Mouse (Mus musculus): ENCODE data around the gene Stk25.

The Stk25 gene

GRCm38 (mm10) chr1:93607090-93608083, 51.1 kb downstream of the Stk25 start:
- DNase-seq, result no peak

DNA sequence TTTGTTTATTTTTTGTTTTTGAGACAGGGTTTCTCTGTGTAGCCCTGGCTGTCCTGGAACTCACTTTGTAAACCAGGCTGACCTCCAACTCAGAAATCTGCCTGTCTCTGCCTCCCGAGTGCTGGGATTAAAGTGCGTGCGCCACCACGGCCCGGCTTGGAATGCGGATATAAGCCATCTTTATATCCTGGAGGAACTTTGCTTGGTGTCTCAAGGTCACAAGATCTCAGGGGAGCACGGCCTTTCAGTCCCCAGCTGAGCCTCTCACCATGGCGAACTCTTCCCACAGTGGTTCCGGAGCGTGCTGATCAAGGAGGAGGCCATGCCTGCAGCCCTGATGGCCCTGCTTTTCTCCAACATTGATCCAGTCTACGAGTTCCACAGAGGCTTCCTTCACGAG, 54.5 kb downstream of the Stk25 start:
- DNase-seq, result no peak

DNA sequence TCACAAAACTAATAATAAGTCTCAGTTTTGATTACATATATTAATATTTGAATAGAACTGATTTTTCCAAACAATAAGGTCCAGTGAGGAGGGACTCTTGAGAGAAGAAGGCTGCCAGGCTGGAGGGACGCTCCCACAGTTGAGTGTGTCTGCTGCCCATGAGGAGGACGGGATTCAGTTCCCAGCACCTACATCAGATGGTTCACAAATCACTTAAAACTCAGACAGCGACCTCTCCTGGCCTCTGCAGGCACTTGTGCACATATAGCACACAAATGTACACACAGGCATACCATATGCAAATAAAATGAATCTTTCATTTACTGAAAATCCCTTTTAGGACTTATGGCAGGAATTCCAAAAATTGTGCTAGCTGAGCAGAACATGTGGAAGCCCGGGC, 55.5 kb downstream of the Stk25 start:
- DNase-seq, result no peak

DNA sequence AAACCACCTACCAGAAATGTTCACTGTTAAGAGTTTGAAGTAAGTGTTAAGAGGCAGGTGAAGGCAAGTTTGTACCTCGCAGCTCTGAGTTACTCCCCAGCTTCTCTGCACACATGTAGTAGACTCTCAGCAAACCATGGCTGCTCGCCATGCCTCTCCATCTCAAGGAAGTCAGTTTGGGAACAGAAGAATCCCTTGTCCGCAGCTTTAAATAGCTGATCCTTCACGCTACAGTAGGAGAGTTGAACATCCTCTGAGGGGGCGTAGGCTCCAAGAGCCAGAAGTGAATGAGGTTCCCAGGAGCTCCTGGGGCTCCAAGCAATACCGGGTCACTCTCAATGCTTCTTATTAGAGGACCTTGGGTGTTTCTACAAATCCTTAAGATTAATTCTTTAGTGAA, 62.5 kb downstream of the Stk25 start:
- no peak for DNase-seq

DNA sequence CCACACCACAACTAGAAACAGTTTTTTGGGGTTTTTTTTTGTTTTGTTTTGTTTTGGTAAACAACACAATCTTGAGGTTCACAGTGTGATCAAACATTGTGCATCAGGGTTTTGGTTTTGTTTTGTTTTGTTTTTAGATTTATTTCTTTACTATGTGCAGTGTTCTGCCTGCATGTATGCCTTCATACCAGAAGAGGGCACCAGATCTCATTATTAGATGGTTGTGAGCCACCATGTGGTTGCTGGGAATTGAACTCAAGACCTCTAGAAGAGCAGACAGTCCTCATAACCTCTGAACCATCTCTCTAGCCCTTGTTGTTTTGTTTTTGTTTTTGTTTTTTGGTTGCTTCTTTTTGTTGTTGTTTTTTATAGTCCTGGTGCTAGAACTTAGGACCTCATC, 64.5 kb downstream of the Stk25 start:
- no peak for DNase-seq

DNA sequence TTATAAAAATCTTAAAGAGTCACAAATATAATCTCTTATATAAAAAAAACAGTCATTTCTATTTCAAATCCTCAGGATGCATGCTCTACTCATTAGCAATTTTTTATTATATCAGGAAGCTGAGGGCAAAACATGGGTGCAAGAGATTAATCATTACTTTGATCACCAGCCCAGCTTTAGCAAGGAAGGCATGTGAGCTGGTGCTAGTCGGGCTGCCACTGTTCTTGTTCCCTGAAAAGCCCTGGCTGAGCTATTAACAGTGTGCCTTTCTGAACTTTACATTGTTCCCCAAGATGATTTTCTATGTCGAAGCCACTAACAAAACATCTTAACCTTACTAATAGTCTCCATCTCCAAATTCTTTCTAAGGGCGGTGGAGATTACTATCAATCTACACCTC, 70.1 kb downstream of the Stk25 start:
- peak; percentile 10 to 24 for DNase-seq

GRCm38 (mm10) chr1:93581545-93581944, 76.9 kb downstream of the Stk25 start:
- no peak for DNase-seq

DNA sequence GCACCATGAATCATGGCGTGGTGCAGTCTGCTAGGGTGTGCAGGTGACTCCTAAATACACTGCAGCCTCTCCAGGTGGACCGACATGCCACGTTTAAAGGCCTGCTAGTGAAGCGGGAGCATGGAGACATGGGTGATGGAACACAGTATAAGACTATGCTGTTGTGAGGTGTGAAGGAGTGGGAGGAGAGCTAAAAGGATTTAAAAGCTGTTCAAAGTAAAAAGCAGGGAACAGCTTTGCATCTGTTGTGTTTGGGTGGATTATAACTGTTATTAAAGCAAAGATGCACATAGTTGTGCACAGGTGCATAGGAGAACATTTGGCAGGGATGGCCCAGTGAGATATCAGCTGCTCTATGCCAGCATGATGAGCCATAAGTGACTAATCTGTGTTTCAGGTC, 80.6 kb downstream of the Stk25 start:
- DNase-seq, result no peak

GRCm38 (mm10) chr1:93577066-93577465, 81.4 kb downstream of the Stk25 start:
- DNase-seq, result no peak
